Mouse (Mus musculus) olfactory bulb, adult 2 months (tissue): ENCODE measurements around the gene Cmtm4. TPM values are rescaled to one million over a fixed set of nuclear protein-coding genes. Genes with fewer than 3 reads are reported as not detected.

Source experiments
- H3K27ac ChIP-seq: fragments of 200-500 bp; 2 replicates; pipeline ENCODE4 v1.5.1; 2012; ENCODE audit warnings: low read depth, low read length; ENCODE audit not compliant: insufficient read depth
- H3K4me1 ChIP-seq: fragments of 200-500 bp; 2 replicates; pipeline ENCODE4 v1.6.1; 2012; ENCODE audit warnings: low read length; ENCODE audit not compliant: control insufficient read depth, insufficient read depth
- H3K4me3 ChIP-seq: fragments of 200-500 bp; 2 replicates; pipeline ENCODE4 v1.5.1; 2012; ENCODE audit warnings: mild to moderate bottlenecking, low read depth, low read length, moderate library complexity; ENCODE audit not compliant: insufficient read depth
- CTCF ChIP-seq: fragments of 200-500 bp; IDR thresholded peaks from 2 replicates; pipeline ENCODE4 v1.5.1; 2012; ENCODE audit warnings: low read depth, mild to moderate bottlenecking, low read length, moderate library complexity; ENCODE audit not compliant: insufficient read depth
- POLR2A ChIP-seq: fragments of 200-500 bp; IDR thresholded peaks from 2 replicates; pipeline ENCODE4 v1.6.1; 2012; ENCODE audit warnings: mild to moderate bottlenecking, low read depth, low read length, moderate library complexity; ENCODE audit not compliant: insufficient read depth
- WGBS: fragments of 180-500 bp; shearing (Covaris S2); methylation state at CpG from one replicate; pipeline ENCODE4 v1.1.7; 2018; 5-methylcytosine and 5-hydroxymethylcytosine counted together
- polyA plus RNA-seq: library from polyadenylated mRNA; stranded (reverse); fragments of >200 nt; gene quantifications from 2 replicates; pipeline ENCODE4 v1.2.4, GENCODE M21; 2012; ENCODE audit warnings: low replicate concordance; ENCODE audit not compliant: missing spikeins, insufficient read depth, insufficient read length

The Cmtm4 gene
- polyA plus RNA-seq, 1 experiment = not detected

DNA sequence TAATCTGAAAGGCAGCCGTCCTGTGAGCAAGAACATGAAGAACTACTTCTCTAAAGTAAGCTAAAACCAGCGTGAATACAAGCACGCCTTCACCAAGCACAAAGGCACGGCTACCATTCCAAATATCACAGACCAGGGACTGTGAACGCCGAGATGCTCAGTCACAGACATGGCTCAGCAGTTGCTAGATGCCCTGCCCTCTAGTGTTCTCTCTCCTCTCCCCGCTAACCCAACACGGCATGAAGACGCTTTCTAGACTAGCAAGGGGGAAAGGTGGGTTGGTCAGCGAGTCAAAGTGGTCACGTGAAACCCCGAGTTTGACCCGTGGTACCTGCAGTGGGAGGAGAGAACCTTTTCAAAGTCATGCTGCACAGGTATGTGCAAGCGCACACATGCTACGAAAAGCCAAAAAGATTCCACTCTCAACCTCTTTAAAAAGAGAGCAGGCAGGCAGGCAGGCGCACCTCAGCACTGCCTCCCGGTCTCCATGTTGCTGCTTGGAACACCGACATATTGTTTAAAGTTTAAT is 39.3 kb upstream of the Cmtm4 start:
- Histone ChIP-seq H3K4me3 (no peak overlapping the region), H3K4me1 (peaks cover 22% of the 10 kb centered on the region), H3K27ac (peak overlapping the region; percentile 20)
- 51% methylated on average over 18 of the region's 18 CpGs for WGBS
- TF ChIP-seq POLR2A (no peak), CTCF (no peak)

DNA sequence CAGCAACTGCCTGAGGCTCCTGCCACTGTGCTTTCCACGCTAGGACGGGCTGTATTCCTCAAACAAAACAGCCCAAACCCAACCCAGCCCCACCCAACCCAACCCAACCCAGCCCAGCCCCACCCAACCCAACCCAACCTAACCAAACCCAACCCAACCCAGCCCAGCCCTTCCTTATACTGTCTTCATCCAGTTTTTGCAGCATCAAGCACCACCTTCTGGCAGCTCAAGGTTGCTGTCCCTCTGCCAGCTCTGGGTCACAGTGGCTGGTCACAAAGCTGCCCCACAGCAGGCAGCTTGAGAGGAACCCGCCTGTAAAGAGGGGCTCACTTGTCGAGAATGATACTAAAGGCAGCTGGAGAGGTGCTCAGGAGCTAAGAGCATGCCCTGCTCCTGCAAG is 38.7 kb upstream of the Cmtm4 start:
- Histone ChIP-seq H3K4me3 (no peak overlapping the region), H3K4me1 (peaks cover 19% of the 10 kb centered on the region), H3K27ac (no peak overlapping the region)
- WGBS = 48% methylated on average over 4 of the region's 4 CpGs
- no peak for TF ChIP-seq CTCF

DNA sequence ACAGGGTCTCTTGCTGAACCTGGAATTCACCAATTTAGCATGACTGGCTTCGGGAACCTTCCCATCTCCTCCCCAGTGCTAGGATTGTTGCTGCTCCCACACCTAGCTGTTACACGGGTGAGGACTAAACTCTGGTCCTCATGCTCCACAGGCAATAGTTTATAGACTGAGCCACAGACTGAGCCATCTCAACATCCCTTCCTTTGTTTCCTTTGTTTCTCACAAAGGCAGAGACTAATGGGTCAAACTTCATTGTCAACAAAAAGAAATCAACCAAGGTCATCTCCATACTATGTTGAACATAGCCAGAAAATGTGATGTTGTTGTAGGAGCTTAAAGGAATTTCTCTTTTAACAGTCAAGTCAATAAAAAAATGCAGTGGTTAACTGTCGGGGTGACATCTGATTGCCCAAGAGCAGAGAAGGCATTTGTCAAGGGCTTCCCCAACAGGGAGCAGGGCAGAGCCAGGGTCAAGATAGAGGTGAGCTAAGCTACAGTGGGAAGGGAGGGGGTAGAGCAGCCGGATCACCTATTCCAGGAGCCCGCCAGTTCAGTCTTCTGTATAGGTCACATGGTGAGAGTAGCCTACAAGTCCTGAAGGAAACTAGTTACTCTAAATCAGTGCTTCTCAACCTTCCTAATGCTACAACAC is 37.7 kb upstream of the Cmtm4 start:
- WGBS = 91% methylated on average over 5 of the region's 5 CpGs
- no peak overlapping the region for H3K27ac ChIP-seq

DNA sequence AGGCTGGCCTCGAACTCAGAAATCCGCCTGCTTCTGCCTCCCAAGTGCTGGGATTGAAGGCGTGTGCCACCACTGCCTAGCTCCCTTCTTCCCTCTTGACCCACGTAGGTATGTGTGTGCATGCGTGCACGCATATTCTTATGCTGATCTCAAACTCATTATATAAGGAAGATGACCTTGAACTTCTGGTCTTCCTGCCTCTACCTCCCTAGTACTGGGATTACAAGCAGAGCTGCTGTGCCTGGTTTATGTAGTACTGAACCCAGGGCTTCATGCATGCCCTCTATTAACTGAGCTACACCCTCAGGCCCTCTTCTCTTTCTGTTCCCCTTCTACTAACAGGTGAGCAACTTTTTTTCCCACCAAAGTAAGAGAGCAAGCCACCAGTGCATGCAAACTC is 37.0 kb upstream of the Cmtm4 start:
- no peak overlapping the region for H3K27ac ChIP-seq
- H3K4me1 ChIP-seq = peaks cover 19% of the 10 kb centered on the region
- no peak overlapping the region for H3K4me3 ChIP-seq
- 94% methylated on average over 6 of the region's 6 CpGs for WGBS
- no peak for TF ChIP-seq CTCF
- TF ChIP-seq POLR2A = no peak

More for the DNA sequence above, 37.7 kb upstream of the Cmtm4 start:
- Histone ChIP-seq H3K4me1 (peaks cover 19% of the 10 kb centered on the region), H3K4me3 (no peak overlapping the region)
- TF ChIP-seq POLR2A = no peak
- TF ChIP-seq CTCF = no peak

DNA sequence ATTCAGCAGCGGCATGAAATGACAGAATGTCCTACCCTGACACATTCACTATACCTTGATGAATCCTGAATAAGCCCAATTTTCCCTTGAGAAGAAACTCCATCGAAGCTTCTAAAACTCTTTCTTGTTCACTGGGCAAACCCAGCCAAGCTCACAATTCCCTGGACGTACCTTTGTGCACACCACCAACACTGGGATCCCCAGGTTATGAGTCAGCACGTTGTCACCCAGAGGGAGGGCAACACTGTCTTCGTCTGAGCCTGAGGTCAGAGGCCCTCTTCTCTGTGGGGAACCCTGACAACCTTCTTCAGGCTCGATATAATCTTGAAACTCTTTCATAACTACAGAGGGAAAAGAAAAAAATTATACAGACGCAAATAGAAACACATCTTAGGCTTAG is 34.6 kb upstream of the Cmtm4 start:
- Histone ChIP-seq H3K4me3 (no peak overlapping the region), H3K27ac (no peak overlapping the region), H3K4me1 (peaks cover 10% of the 10 kb centered on the region)
- no peak for TF ChIP-seq POLR2A
- TF ChIP-seq CTCF = no peak
- WGBS = 71% methylated on average over 7 of the region's 7 CpGs

DNA sequence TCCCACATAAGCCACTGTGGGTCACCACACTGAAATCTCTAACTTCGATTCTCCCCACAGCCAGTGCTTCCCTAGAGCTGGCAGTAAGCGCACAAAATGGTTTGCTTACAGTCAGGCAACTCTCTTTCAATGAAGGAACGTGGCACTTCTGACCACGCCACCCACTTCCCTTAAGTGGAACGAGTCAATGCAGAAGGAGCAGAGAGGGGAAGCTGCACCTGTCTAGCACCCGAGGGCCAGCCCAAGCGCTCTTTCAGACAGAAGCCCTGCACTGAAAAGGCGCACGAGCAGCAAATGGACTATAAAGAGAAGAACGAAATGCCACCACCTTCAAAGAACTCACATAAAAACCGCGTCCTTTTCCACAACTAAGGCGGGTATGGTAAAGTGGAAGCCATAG is 32.1 kb upstream of the Cmtm4 start:
- TF ChIP-seq POLR2A (no peak), CTCF (no peak)
- no peak overlapping the region for H3K4me3 ChIP-seq
- H3K4me1 ChIP-seq = no peaks in the 10 kb centered on the region
- H3K27ac ChIP-seq = no peak overlapping the region
- WGBS = 80% methylated on average over 13 of the region's 13 CpGs

DNA sequence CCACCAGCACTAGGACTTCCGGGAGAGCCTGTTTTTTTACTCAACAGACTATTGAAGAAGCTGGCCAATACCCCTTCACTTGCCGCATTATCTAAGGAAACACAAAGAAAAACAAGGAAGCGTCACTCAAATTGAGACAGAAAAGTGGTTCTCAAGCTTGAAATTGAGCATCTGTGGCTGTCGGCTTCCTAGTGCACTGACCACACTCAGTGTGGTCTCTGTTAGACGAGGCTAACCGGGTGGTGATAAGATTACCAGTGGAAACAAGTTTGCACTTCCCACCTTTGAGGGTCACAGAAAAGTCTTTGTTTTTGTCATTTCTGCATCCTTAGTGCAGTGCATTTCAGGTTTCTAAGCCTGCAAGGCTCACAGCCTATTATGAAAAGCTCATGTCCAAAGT is 26.7 kb upstream of the Cmtm4 start:
- TF ChIP-seq POLR2A (no peak), CTCF (no peak)
- Histone ChIP-seq H3K4me3 (no peak overlapping the region), H3K27ac (no peak overlapping the region), H3K4me1 (no peaks in the 10 kb centered on the region)
- WGBS = 85% methylated on average over 6 of the region's 6 CpGs

DNA sequence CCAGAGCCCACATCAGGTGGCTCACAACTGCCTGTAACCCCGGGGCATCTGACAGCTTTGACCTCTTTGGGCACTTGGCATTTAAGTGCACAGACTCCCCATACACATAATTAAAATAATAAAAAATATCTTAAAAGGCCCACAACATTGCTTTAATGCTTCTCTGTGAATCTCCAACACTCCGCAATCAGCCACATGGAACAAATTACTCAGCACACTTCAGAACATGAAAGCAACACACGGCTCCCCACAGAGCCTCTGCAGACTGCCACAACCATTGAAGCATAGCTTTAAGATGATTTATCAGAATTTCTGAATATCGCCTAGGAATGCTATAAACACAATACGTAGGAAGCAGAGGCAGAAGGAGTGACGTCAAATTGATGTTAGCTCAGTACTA is 20.4 kb upstream of the Cmtm4 start:
- Histone ChIP-seq H3K27ac (no peak overlapping the region), H3K4me1 (peaks cover 19% of the 10 kb centered on the region), H3K4me3 (no peak overlapping the region)
- no peak for TF ChIP-seq POLR2A
- TF ChIP-seq CTCF = no peak
- WGBS = 83% methylated on average over 6 of the region's 6 CpGs

DNA sequence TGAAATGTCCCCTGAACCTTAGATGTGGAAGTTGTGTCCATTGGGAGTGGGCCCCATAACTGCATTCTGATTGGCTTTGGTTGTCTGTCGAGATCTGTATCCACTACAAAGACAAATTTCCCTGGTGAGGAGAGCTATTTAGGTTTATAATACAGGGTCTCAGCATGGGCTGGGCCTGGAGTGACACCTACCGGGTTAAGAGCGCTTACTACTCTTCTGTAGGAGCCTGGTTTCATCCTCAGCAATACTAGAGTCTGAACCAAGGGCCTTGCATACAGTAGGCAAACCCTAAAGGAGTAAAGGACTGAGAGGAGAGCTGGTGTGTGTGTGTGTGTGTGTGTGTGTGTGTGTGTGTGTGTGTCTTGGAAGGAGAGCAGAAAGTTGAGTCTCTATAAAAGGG is 18.6 kb upstream of the Cmtm4 start:
- Histone ChIP-seq H3K4me3 (no peak overlapping the region), H3K27ac (no peak overlapping the region), H3K4me1 (peaks cover 22% of the 10 kb centered on the region)
- WGBS = 49% methylated on average over 3 of the region's 3 CpGs
- TF ChIP-seq CTCF (no peak), POLR2A (no peak)
